Mouse (Mus musculus) cerebellum, adult 2 months (tissue): ENCODE data around the gene Slx1b.

Experiments used
- CTCF ChIP-seq: fragments of 200-500 bp; IDR thresholded peaks from 2 replicates; pipeline ENCODE4 v1.5.1; 2011; ENCODE audit warnings: low read depth, mild to moderate bottlenecking, control low read depth, low read length, moderate library complexity, borderline replicate concordance; ENCODE audit not compliant: insufficient read depth
- POLR2A ChIP-seq: fragments of 200-500 bp; IDR thresholded peaks from 2 replicates; pipeline ENCODE4 v1.6.1; 2011; ENCODE audit warnings: low read length, control low read depth, borderline replicate concordance; ENCODE audit not compliant: insufficient read depth

- TF ChIP-seq POLR2A (no peak), CTCF (no peak)
Observed at GRCm38 (mm10) chr7:126665269-126665668, 30.3 kb downstream of the Slx1b start.
